Mouse (Mus musculus): Measurements from ENCODE around the gene Gm17361.
"Not testable (repeated sequence)": the region's sequence is repeated elsewhere in the genome, so short reads cannot be mapped to it uniquely, and the experiment has no call there.

The Gm17361 gene

DNA sequence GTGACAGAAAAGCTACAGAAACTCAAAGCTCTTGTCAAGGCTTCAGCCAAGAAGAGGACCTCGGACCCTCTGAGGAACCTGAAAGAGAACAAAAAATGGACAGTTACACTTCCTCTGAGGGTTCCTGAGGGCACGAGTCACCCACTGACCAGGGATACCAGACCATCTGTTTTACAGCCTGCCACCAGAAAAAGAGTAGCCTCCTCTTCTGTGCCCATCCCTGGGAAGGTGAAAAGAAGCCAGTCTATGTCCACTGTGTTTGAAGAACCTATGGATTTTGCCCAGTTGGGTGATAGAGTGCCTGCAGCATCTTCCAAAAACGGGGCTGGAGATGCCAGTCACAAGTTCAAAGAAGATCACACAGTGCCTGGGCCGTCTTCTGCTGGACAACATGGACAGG is at the start of gene Gm17361:
Gene Gm17361, plus strand, starts transcription at position 301 of the 400 bp plus-strand sequence.
- not testable (repeated sequence) for DNase-seq
